Comparison of ENCODE assay signal across 35 mouse cellular contexts in the genomic region with DNA sequence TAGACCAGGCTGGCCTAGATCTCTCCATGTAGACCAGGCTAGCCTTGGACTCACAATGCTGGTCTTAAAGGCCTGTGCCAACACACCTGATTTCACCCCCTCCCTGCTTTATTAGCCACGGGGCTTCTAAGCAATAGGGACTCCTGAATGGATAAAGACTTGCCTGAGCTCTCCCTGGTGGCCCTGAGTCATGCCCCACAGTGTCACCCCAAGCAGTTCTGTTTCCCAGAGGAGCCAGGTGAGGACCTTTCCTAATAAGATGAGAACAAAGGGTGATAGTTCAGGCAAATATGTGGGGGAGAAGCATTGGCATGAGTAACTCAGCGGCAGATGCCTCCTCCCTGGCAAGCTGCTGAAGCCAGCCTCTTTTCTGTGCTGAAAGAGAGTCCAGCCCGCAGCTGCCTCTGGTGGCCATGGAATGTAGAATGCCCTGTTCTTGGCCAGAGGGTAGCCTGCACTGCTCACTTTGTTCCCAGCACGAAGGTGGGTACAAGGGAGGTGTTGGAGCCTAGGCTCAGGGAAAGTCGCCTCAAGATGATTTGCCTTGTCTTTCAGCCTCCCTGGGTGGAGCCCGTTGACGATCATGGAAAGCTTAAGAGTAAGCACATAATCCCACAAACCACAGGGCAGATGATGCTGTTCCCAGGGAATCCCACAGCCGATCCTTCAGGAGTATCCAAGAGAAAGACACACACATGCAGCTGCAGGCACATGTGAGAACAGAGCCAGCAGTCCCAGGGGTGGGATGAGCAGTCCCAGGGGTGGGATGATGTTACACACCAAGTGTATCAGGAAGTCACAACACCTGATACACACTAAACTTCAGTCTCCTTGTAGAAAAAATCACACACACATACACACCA. TPM values are rescaled to one million over a fixed set of nuclear protein-coding genes. Genes with fewer than 3 reads are reported as not detected.
A peak's percentile ranks its signal among the peaks of the same experiment; 100 is the strongest.
DNase-seq lines count a peak whose midpoint lies in the region; ATAC-seq and TF ChIP-seq lines count a peak whose summit lies in the region.
"Had no signal": no experiment of that assay in that cellular context is flagged by ENCODE, and none has a peak within 500 bp of the region (broad histone marks: within the 10 kb centered on the region; RNA-seq: fewer than 3 reads in every experiment).

No protein-coding gene starts in this region.

- no peak overlapping the region for H3K9ac ChIP-seq in forebrain, postnatal 0 days
- no peak overlapping the region for H3K9ac ChIP-seq in forebrain, embryonic 15.5 days (replicated peaks)
- H3K9ac ChIP-seq: heart, embryonic 13.5 days; hindbrain, embryonic 13.5 days; neural tube, embryonic 12.5 days; stomach, embryonic 15.5 days had no signal

- no peak; the same call in 1 of the 2 replicates for ATAC-seq in forebrain, postnatal 0 days
- ATAC-seq in forebrain, embryonic 15.5 days (replicated peaks), result no peak
- ATAC-seq: forebrain, embryonic 14.5 days; inflammation-experienced regulatory T-cells, adult 6 months had no signal

- H3K9me3 ChIP-seq in forebrain, postnatal 0 days (ENCODE audit: low read length), result no peaks in the 10 kb centered on the region
- H3K9me3 ChIP-seq in forebrain, embryonic 15.5 days, result no peaks in the 10 kb centered on the region
- H3K9me3 ChIP-seq: heart, embryonic 13.5 days; hindbrain, embryonic 13.5 days; neural tube, embryonic 12.5 days; stomach, embryonic 15.5 days had no signal

- intact Hi-C loops in gastrocnemius, adult 2 months (cut with DNase I), result no loop called here

- H3K4me3 ChIP-seq in forebrain, postnatal 0 days (ENCODE audit: low read depth, low read length), result no peak overlapping the region
- no peak overlapping the region for H3K4me3 ChIP-seq in forebrain, embryonic 15.5 days
- no peak overlapping the region for H3K4me3 ChIP-seq in gastrocnemius, adult 2 months
- H3K4me3 ChIP-seq: heart, adult 2 months; heart, embryonic 13.5 days; hindbrain, embryonic 13.5 days; neural tube, embryonic 12.5 days; stomach, embryonic 15.5 days had no signal

- TF ChIP-seq CTCF in forebrain, postnatal 0 days (IDR thresholded peaks at IDR 0.05; ENCODE audit: low read depth), result 0 out of 2 replicates have a peak, but pooled peaks have one; percentile 8
- TF ChIP-seq CTCF in gastrocnemius, adult 2 months (IDR thresholded peaks at IDR 0.05), result no peak

- no peaks in the 10 kb centered on the region for H3K27me3 ChIP-seq in forebrain, postnatal 0 days (ENCODE audit: insufficient read depth, low read length)
- H3K27me3 ChIP-seq in forebrain, embryonic 15.5 days, result no peaks in the 10 kb centered on the region
- H3K27me3 ChIP-seq: neural tube, embryonic 12.5 days; stomach, embryonic 15.5 days had no signal

- H3K4me2 ChIP-seq in forebrain, postnatal 0 days (ENCODE audit: low read depth), result no peak overlapping the region
- no peak overlapping the region for H3K4me2 ChIP-seq in forebrain, embryonic 15.5 days (replicated peaks)
- H3K4me2 ChIP-seq: heart, embryonic 13.5 days; hindbrain, embryonic 13.5 days; neural tube, embryonic 12.5 days; stomach, embryonic 15.5 days had no signal

- H3K4me1 ChIP-seq in forebrain, postnatal 0 days (ENCODE audit: insufficient read depth), result no peaks in the 10 kb centered on the region
- H3K4me1 ChIP-seq in forebrain, embryonic 15.5 days, result no peaks in the 10 kb centered on the region
- H3K4me1 ChIP-seq: heart, embryonic 13.5 days; hindbrain, embryonic 13.5 days; neural tube, embryonic 12.5 days; stomach, embryonic 15.5 days had no signal

- H3K27ac ChIP-seq in forebrain, postnatal 0 days (ENCODE audit: low read depth, low read length), result no peak overlapping the region
- no peak overlapping the region for H3K27ac ChIP-seq in forebrain, embryonic 15.5 days (replicated peaks)
- no peak overlapping the region for H3K27ac ChIP-seq in gastrocnemius, adult 2 months
- H3K27ac ChIP-seq: heart, adult 2 months; heart, embryonic 13.5 days; hindbrain, embryonic 13.5 days; neural tube, embryonic 12.5 days; stomach, embryonic 15.5 days had no signal

- H3K36me3 ChIP-seq in forebrain, postnatal 0 days (ENCODE audit: insufficient read depth), result no peaks in the 10 kb centered on the region
- no peaks in the 10 kb centered on the region for H3K36me3 ChIP-seq in forebrain, embryonic 15.5 days
- H3K36me3 ChIP-seq: heart, embryonic 13.5 days; hindbrain, embryonic 13.5 days; neural tube, embryonic 12.5 days; stomach, embryonic 15.5 days had no signal

- 69% methylated on average over 8 of the region's 8 CpGs for WGBS in forebrain, postnatal 0 days
- 79% methylated on average over 8 of the region's 8 CpGs for WGBS in forebrain, embryonic 15.5 days

- DNase-seq in forebrain, postnatal 0 days, result no peak
- peak; percentile 35 for DNase-seq in layer of hippocampus, postnatal 10 days (ENCODE audit: low spot score in 2 of 2)
- no peak for DNase-seq in layer of hippocampus, adult 9-11 months
- peak; percentile 3 for DNase-seq in brain, adult 2 months (ENCODE audit: low read depth, low spot score)
- DNase-seq in retina, embryonic 14.5 days (ENCODE audit: low spot score), result peak; percentile 8
- no peak for DNase-seq in right cerebral cortex, adult 2 months (ENCODE audit: low spot score in 2 of 2)
- no peak for DNase-seq in gastrocnemius, adult 2 months
- DNase-seq: adrenal gland, adult 2 months; cerebellum, adult 8-10 months; gastrocnemius, postnatal 25 days; heart, adult 2 months; heart, postnatal 14 days; kidney, adult 2 months; kidney, postnatal 14 days; lung, postnatal 4 days; midbrain, embryonic 14.5 days; thymus, adult 18-20 months; thymus, postnatal 4 days had no signal

RNA-seq across cellular contexts. Expression of gene Krt6a, which starts 3.5 kb away (rescaled TPM):
- total RNA-seq in forebrain, postnatal 0 days (2014; rRNA removed), result not detected in 2 replicates
- polyA plus RNA-seq in forebrain, postnatal 0 days (2015; fragmentation: Nextera tagmentation; extraction: Ambion mirVana), result not detected in 2 replicates
- not detected in 2 replicates for polyA plus RNA-seq in forebrain, embryonic 15.5 days (2015; fragmentation: Nextera tagmentation; extraction: Ambion mirVana)
- not detected for total RNA-seq in layer of hippocampus, postnatal 10 days (2021)
- not detected for total RNA-seq in gastrocnemius, adult 2 months (2021)
- total RNA-seq: adrenal gland, adult 2 months; adrenal gland, postnatal 4 days; gastrocnemius, postnatal 25 days; heart, adult 2 months; heart, postnatal 14 days; left cerebral cortex, adult 8-10 months; liver, adult 2 months; megakaryocyte-erythroid progenitor cell, adult 5-6 weeks had no signal
- polyA plus RNA-seq: adrenal gland, adult 2 months; cortical plate, adult 2 months; forebrain, embryonic 14.5 days; heart, adult 2 months; heart, embryonic 13.5 days; hindbrain, embryonic 13.5 days; inflammation-experienced regulatory T-cells, adult 6 months; kidney, adult 2 months; limb, embryonic 11.5 days; liver, adult 2 months; liver, embryonic 16.5 days; midbrain, embryonic 14.5 days had no signal

RNA-seq across cellular contexts. Expression of gene Krt5, which starts 15.1 kb away (rescaled TPM):
- total RNA-seq in forebrain, postnatal 0 days (2014; rRNA removed), result not detected in 2 replicates
- not detected in 2 replicates for polyA plus RNA-seq in forebrain, postnatal 0 days (2015; fragmentation: Nextera tagmentation; extraction: Ambion mirVana)
- polyA plus RNA-seq in forebrain, embryonic 15.5 days (2015; fragmentation: Nextera tagmentation; extraction: Ambion mirVana), result 0.13 and 0.15 TPM in 2 replicates
- total RNA-seq in layer of hippocampus, postnatal 10 days (2021), result not detected
- total RNA-seq in gastrocnemius, adult 2 months (2021), result not detected
- total RNA-seq: adrenal gland, adult 2 months; adrenal gland, postnatal 4 days; gastrocnemius, postnatal 25 days; left cerebral cortex, adult 8-10 months; liver, adult 2 months; megakaryocyte-erythroid progenitor cell, adult 5-6 weeks had no signal
- polyA plus RNA-seq: adrenal gland, adult 2 months; cortical plate, adult 2 months; forebrain, embryonic 14.5 days; inflammation-experienced regulatory T-cells, adult 6 months; liver, adult 2 months; midbrain, embryonic 14.5 days had no signal

RNA-seq across cellular contexts. Expression of gene Krt6b, which starts 17.5 kb away (rescaled TPM):
- not detected in 2 replicates for total RNA-seq in forebrain, postnatal 0 days (2014; rRNA removed)
- not detected in 2 replicates for polyA plus RNA-seq in forebrain, postnatal 0 days (2015; fragmentation: Nextera tagmentation; extraction: Ambion mirVana)
- not detected in 2 replicates for polyA plus RNA-seq in forebrain, embryonic 15.5 days (2015; fragmentation: Nextera tagmentation; extraction: Ambion mirVana)
- not detected for total RNA-seq in layer of hippocampus, postnatal 10 days (2021)
- total RNA-seq in gastrocnemius, adult 2 months (2021), result not detected
- total RNA-seq: adrenal gland, adult 2 months; adrenal gland, postnatal 4 days; ES-E14; gastrocnemius, postnatal 25 days; heart, adult 2 months; left cerebral cortex, adult 8-10 months; liver, adult 2 months; megakaryocyte-erythroid progenitor cell, adult 5-6 weeks had no signal
- polyA plus RNA-seq: adrenal gland, adult 2 months; cortical plate, adult 2 months; embryonic facial prominence, embryonic 11.5 days; forebrain, embryonic 14.5 days; heart, embryonic 13.5 days; hindbrain, embryonic 13.5 days; kidney, adult 2 months; limb, embryonic 11.5 days; liver, adult 2 months; liver, embryonic 16.5 days; lung, embryonic 16.5 days; midbrain, embryonic 14.5 days; neural tube, embryonic 12.5 days had no signal

RNA-seq across cellular contexts. Expression of gene Krt71, which starts 45.4 kb away (rescaled TPM):
- 0.08 and 0.43 TPM in 2 replicates for total RNA-seq in forebrain, postnatal 0 days (2014; rRNA removed)
- not detected in 2 replicates for polyA plus RNA-seq in forebrain, postnatal 0 days (2015; fragmentation: Nextera tagmentation; extraction: Ambion mirVana)
- polyA plus RNA-seq in forebrain, embryonic 15.5 days (2015; fragmentation: Nextera tagmentation; extraction: Ambion mirVana), result not detected in 2 replicates
- total RNA-seq in layer of hippocampus, postnatal 10 days (2021), result not detected
- not detected for total RNA-seq in gastrocnemius, adult 2 months (2021)
- total RNA-seq: adrenal gland, adult 2 months; adrenal gland, postnatal 4 days; ES-E14; gastrocnemius, postnatal 25 days; heart, adult 2 months; heart, postnatal 14 days; left cerebral cortex, adult 8-10 months; liver, adult 2 months; megakaryocyte-erythroid progenitor cell, adult 5-6 weeks had no signal
- polyA plus RNA-seq: adrenal gland, adult 2 months; cortical plate, adult 2 months; embryonic facial prominence, embryonic 11.5 days; forebrain, embryonic 14.5 days; heart, adult 2 months; heart, embryonic 13.5 days; inflammation-experienced regulatory T-cells, adult 6 months; kidney, adult 2 months; limb, embryonic 11.5 days; liver, adult 2 months; liver, embryonic 16.5 days; lung, embryonic 16.5 days; neural tube, embryonic 12.5 days; stomach, embryonic 15.5 days had no signal

RNA-seq across cellular contexts. Expression of gene Gm5478, which starts 50.4 kb away (rescaled TPM):
- total RNA-seq in forebrain, postnatal 0 days (2014; rRNA removed), result not detected in 2 replicates
- polyA plus RNA-seq in forebrain, postnatal 0 days (2015; fragmentation: Nextera tagmentation; extraction: Ambion mirVana), result not detected in 2 replicates
- polyA plus RNA-seq in forebrain, embryonic 15.5 days (2015; fragmentation: Nextera tagmentation; extraction: Ambion mirVana), result not detected in 2 replicates
- total RNA-seq in layer of hippocampus, postnatal 10 days (2021), result not detected
- not detected for total RNA-seq in gastrocnemius, adult 2 months (2021)
- total RNA-seq: adrenal gland, adult 2 months; adrenal gland, postnatal 4 days; ES-E14; gastrocnemius, postnatal 25 days; heart, adult 2 months; heart, postnatal 14 days; left cerebral cortex, adult 8-10 months; liver, adult 2 months; megakaryocyte-erythroid progenitor cell, adult 5-6 weeks had no signal
- polyA plus RNA-seq: adrenal gland, adult 2 months; cortical plate, adult 2 months; embryonic facial prominence, embryonic 11.5 days; forebrain, embryonic 14.5 days; heart, adult 2 months; heart, embryonic 13.5 days; hindbrain, embryonic 13.5 days; inflammation-experienced regulatory T-cells, adult 6 months; kidney, adult 2 months; limb, embryonic 11.5 days; liver, adult 2 months; liver, embryonic 16.5 days; lung, embryonic 16.5 days; midbrain, embryonic 14.5 days; neural tube, embryonic 12.5 days had no signal

Comparison
In these comparisons a context has a peak if more than half of its experiments do, and no peak if none do; other contexts are left out.
1. DNase-seq: peak in layer of hippocampus, postnatal 10 days (2 of 2), brain, adult 2 months (single experiment) and retina, embryonic 14.5 days (single experiment); none in forebrain, postnatal 0 days (single experiment), layer of hippocampus, adult 9-11 months (single experiment), right cerebral cortex, adult 2 months (0 of 2) and gastrocnemius, adult 2 months (single experiment).